Mouse (Mus musculus) heart, embryonic 12.5 days (tissue): ENCODE data around the gene Resf1. TPM values are rescaled to one million over a fixed set of nuclear protein-coding genes. Genes with fewer than 3 reads are reported as not detected.
"Not testable (repeated sequence)": the region's sequence is repeated elsewhere in the genome, so short reads cannot be mapped to it uniquely, and the experiment has no call there.

Experiments used
- ATAC-seq: fragments of 200-750 bp; cut with Nextera tagmentation; 2 replicates; pipeline ENCODE4 v1.8.0; 2017; ENCODE audit warnings: moderate TSS enrichment, moderate library complexity; ENCODE audit not compliant: insufficient number of reproducible peaks, low FRiP score
- H3K27ac ChIP-seq: fragments of 300-500 bp; sonication (generic); 2 replicates; pipeline ENCODE4 v1.5.1; 2016; ENCODE audit warnings: mild to moderate bottlenecking, moderate library complexity; ENCODE audit not compliant: poor library complexity, severe bottlenecking
- H3K27me3 ChIP-seq: fragments of 300-500 bp; sonication (generic); replicated peaks from 2 replicates; pipeline ENCODE4 v1.6.1; 2016; ENCODE audit warnings: mild to moderate bottlenecking, moderate library complexity
- H3K36me3 ChIP-seq: fragments of 300-500 bp; sonication (generic); 2 replicates; pipeline ENCODE4 v1.6.1; 2016; ENCODE audit warnings: mild to moderate bottlenecking, moderate library complexity
- H3K4me1 ChIP-seq: fragments of 300-500 bp; sonication (generic); replicated peaks from 2 replicates; pipeline ENCODE4 v1.6.1; 2016; ENCODE audit warnings: mild to moderate bottlenecking
- H3K4me2 ChIP-seq: fragments of 300-500 bp; sonication (generic); 2 replicates; pipeline ENCODE4 v1.6.1; 2016; ENCODE audit warnings: mild to moderate bottlenecking, moderate library complexity
- H3K4me3 ChIP-seq: fragments of 300-500 bp; sonication (generic); 2 replicates; pipeline ENCODE4 v1.5.1; 2016; ENCODE audit warnings: mild to moderate bottlenecking
- H3K9ac ChIP-seq: fragments of 300-500 bp; sonication (generic); 2 replicates; pipeline ENCODE4 v1.6.1; 2016; ENCODE audit warnings: mild to moderate bottlenecking, moderate library complexity
- H3K9me3 ChIP-seq: fragments of 300-500 bp; sonication (generic); replicated peaks from 2 replicates; pipeline ENCODE4 v1.6.1; 2016; ENCODE audit warnings: mild to moderate bottlenecking, moderate library complexity
- WGBS: fragments of 180-500 bp; shearing (Covaris S2); methylation state at CpG from one replicate; pipeline ENCODE4 v1.1.7; 2016; 5-methylcytosine and 5-hydroxymethylcytosine counted together
- polyA plus RNA-seq: library from polyadenylated mRNA; unstranded; fragments of >200 nt; fragmentation: Nextera tagmentation; extraction: Ambion mirVana; gene quantifications from 2 replicates; pipeline ENCODE4 v1.2.1, GENCODE M21; 2016

Gene Resf1
- polyA plus RNA-seq, 1 experiment from 2014 or later = 30.6 TPM

- Histone ChIP-seq H3K9ac (no peak overlapping the region), H3K9me3 (peaks cover 7% of the 10 kb centered on the region; the same call in 1 of the 2 replicates), H3K4me3 (no peak overlapping the region), H3K4me1 (no peaks in the 10 kb centered on the region), H3K4me2 (no peak overlapping the region), H3K36me3 (peaks cover 10% of the 10 kb centered on the region), H3K27ac (no peak overlapping the region), H3K27me3 (no peaks in the 10 kb centered on the region)
- 33% methylated on average over 2 of the region's 2 CpGs for WGBS
- ATAC-seq = no peak
Observed at GRCm38 (mm10) chr6:149343802-149344201, 34.6 kb downstream of the Resf1 start.

GRCm38 (mm10) chr6:149344372-149344771 lies 35.2 kb downstream of the Resf1 start:
- no peak overlapping the region for H3K27ac ChIP-seq
- H3K9ac ChIP-seq = no peak overlapping the region
- no peak for ATAC-seq
- H3K27me3 ChIP-seq = no peaks in the 10 kb centered on the region
- H3K36me3 ChIP-seq = peaks cover 10% of the 10 kb centered on the region
- no peak overlapping the region for H3K4me2 ChIP-seq
- peaks cover 7% of the 10 kb centered on the region; the same call in 1 of the 2 replicates for H3K9me3 ChIP-seq
- H3K4me1 ChIP-seq = no peaks in the 10 kb centered on the region
- H3K4me3 ChIP-seq = no peak overlapping the region

- H3K4me3 ChIP-seq, H3K4me1 ChIP-seq, H3K4me2 ChIP-seq, H3K9me3 ChIP-seq, H3K9ac ChIP-seq, H3K27ac ChIP-seq, H3K27me3 ChIP-seq, ATAC-seq, H3K36me3 ChIP-seq: not testable (repeated sequence)
- 86% methylated on average over 6 of the region's 6 CpGs for WGBS
Observed at GRCm38 (mm10) chr6:149348211-149348610, 39.0 kb downstream of the Resf1 start.

- 63% methylated on average over 4 of the region's 4 CpGs for WGBS
- no peak overlapping the region for H3K9ac ChIP-seq
- no peaks in the 10 kb centered on the region for H3K27me3 ChIP-seq
- no peak for ATAC-seq
- H3K27ac ChIP-seq = no peak overlapping the region
- no peaks in the 10 kb centered on the region for H3K4me1 ChIP-seq
- H3K9me3 ChIP-seq = peaks cover 12% of the 10 kb centered on the region; the same call in 1 of the 2 replicates
- no peaks in the 10 kb centered on the region for H3K36me3 ChIP-seq
- H3K4me3 ChIP-seq = no peak overlapping the region
- no peak overlapping the region for H3K4me2 ChIP-seq
Observed at GRCm38 (mm10) chr6:149354826-149355495, 45.7 kb downstream of the Resf1 start.

GRCm38 (mm10) chr6:149355799-149356198 lies 46.6 kb downstream of the Resf1 start:
- not testable (repeated sequence) for H3K27ac ChIP-seq, H3K36me3 ChIP-seq, H3K4me3 ChIP-seq, H3K9ac ChIP-seq, H3K9me3 ChIP-seq, H3K4me2 ChIP-seq, H3K27me3 ChIP-seq, H3K4me1 ChIP-seq
- WGBS = 25% methylated on average over 4 of the region's 4 CpGs
- ATAC-seq = peak; percentile 74

- H3K27me3 ChIP-seq = no peaks in the 10 kb centered on the region
Observed at GRCm38 (mm10) chr6:149357155-149357554, 47.9 kb downstream of the Resf1 start.

GRCm38 (mm10) chr6:149362533-149362932 lies 53.3 kb downstream of the Resf1 start:
- peaks cover 21% of the 10 kb centered on the region for H3K9me3 ChIP-seq
- not testable (repeated sequence) for H3K4me1 ChIP-seq, ATAC-seq, H3K27me3 ChIP-seq, H3K27ac ChIP-seq, H3K36me3 ChIP-seq, H3K4me2 ChIP-seq, H3K9ac ChIP-seq, H3K4me3 ChIP-seq
- WGBS = 92% methylated on average over 20 of the region's 20 CpGs

More at GRCm38 (mm10) chr6:149357155-149357554, 47.9 kb downstream of the Resf1 start:
- Histone ChIP-seq H3K27ac (no peak overlapping the region), H3K4me2 (no peak overlapping the region), H3K36me3 (no peaks in the 10 kb centered on the region), H3K9me3 (peaks cover 14% of the 10 kb centered on the region), H3K4me1 (no peaks in the 10 kb centered on the region), H3K9ac (no peak overlapping the region), H3K4me3 (no peak overlapping the region)
- ATAC-seq = no peak

- H3K27ac ChIP-seq, H3K27me3 ChIP-seq, H3K36me3 ChIP-seq, H3K4me2 ChIP-seq, H3K4me3 ChIP-seq, ATAC-seq, H3K9ac ChIP-seq, H3K4me1 ChIP-seq: not testable (repeated sequence)
- peaks cover 21% of the 10 kb centered on the region for H3K9me3 ChIP-seq
- WGBS = 95% methylated on average over 2 of the region's 2 CpGs
Observed at GRCm38 (mm10) chr6:149365975-149366374, 56.8 kb downstream of the Resf1 start.

GRCm38 (mm10) chr6:149366403-149366802 lies 57.2 kb downstream of the Resf1 start:
- Histone ChIP-seq H3K4me3 (no peak overlapping the region), H3K36me3 (no peaks in the 10 kb centered on the region), H3K27ac (no peak overlapping the region), H3K4me2 (no peak overlapping the region), H3K9ac (no peak overlapping the region), H3K4me1 (no peaks in the 10 kb centered on the region), H3K9me3 (peaks cover 19% of the 10 kb centered on the region), H3K27me3 (no peaks in the 10 kb centered on the region)
- ATAC-seq = no peak
- 81% methylated on average over 2 of the region's 2 CpGs for WGBS

- H3K27me3 ChIP-seq = no peaks in the 10 kb centered on the region
- H3K4me1 ChIP-seq = no peaks in the 10 kb centered on the region
- H3K4me2 ChIP-seq = no peak overlapping the region
- no peaks in the 10 kb centered on the region for H3K9me3 ChIP-seq
- no peak overlapping the region for H3K9ac ChIP-seq
- H3K4me3 ChIP-seq = no peak overlapping the region
- ATAC-seq = 0 out of 2 replicates have a peak, but pooled peaks have one; percentile 67
- H3K27ac ChIP-seq = no peak overlapping the region
- 38% methylated on average over 2 of the region's 2 CpGs for WGBS
- H3K36me3 ChIP-seq = no peaks in the 10 kb centered on the region
Observed at GRCm38 (mm10) chr6:149374986-149375457, 65.8 kb downstream of the Resf1 start.

GRCm38 (mm10) chr6:149383531-149383930 lies 74.3 kb downstream of the Resf1 start:
- Histone ChIP-seq H3K27me3 (no peaks in the 10 kb centered on the region), H3K4me3 (no peak overlapping the region), H3K9ac (no peak overlapping the region), H3K4me2 (no peak overlapping the region), H3K27ac (no peak overlapping the region), H3K36me3 (no peaks in the 10 kb centered on the region), H3K9me3 (no peaks in the 10 kb centered on the region), H3K4me1 (peaks cover 5% of the 10 kb centered on the region; the same call in 1 of the 2 replicates)
- WGBS = 75% methylated on average over 2 of the region's 2 CpGs
- no peak for ATAC-seq
